Mouse (Mus musculus) embryonic fibroblast, embryonic 13.5 days (primary cell): Measurements from ENCODE around the gene Rftn1.

ENCODE experiments used
- CTCF ChIP-seq: IDR thresholded peaks from 2 replicates; pipeline ENCODE4 v1.5.1; 2011; ENCODE audit warnings: mild to moderate bottlenecking, control low read depth, low read length, moderate library complexity, borderline replicate concordance; ENCODE audit not compliant: insufficient read depth
- POLR2A ChIP-seq: IDR thresholded peaks from 2 replicates; pipeline ENCODE4 v1.6.1; 2011; ENCODE audit warnings: low read depth, mild to moderate bottlenecking, control low read depth, low read length, moderate library complexity

DNA sequence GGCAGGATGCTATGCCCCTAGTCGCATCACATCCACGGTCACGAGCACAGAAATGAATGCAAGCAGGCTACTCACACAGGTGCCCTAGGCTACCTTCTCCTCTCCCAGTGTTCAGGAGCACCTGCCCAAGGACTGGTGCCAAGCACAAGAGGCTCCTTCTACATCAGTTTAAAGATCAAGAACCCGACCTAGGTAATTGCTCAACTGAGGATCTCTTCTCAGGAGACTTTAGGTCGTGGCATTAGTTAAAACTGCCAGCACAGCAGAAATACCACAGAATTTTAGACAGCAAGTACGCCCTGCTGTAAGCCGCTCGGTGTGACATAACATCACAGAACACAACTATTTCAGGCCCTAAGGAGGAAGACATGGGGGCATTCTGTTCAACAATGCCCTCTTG, 100.7 kb downstream of the Rftn1 start:
- TF ChIP-seq POLR2A (no peak), CTCF (no peak)
